7 mouse cellular contexts compared by ENCODE assay signal in the genomic region with DNA sequence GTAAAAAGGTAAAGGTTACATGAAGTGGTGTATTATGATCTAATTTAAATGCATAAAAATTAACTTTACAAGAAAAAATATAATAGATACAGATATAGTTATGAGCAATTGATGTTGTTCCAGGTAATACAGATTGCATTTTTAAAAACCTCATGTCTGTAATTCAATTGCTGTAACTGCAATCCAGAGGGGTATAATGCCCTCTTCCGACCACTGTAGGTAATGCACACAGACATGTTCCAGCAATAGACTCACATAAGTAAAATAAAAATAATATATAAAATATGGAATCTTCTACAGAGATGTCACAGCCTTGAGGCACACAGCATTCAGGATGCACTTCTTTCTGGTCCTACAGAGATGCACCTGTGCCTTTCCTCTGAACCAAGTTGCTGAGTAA.
DNase-seq lines count a peak whose midpoint lies in the region; TF ChIP-seq lines count a peak whose summit lies in the region.
"Not testable (repeated sequence)": the region's sequence is repeated elsewhere in the genome, so short reads cannot be mapped to it uniquely, and the experiment has no call there.

No protein-coding gene starts in this region.

- dilution Hi-C loops in CH12.LX (cut with MboI; ENCODE audit: extremely low pct_ligation_motif_present, extremely low pct_unique_long_range_greater_than_20kb, low sequenced_read_pairs) = not testable (repeated sequence)

- H3K27me3 ChIP-seq in CH12.LX (replicated peaks) = not testable (repeated sequence)

- TF ChIP-seq CTCF in CH12.LX (conservative IDR thresholded peaks at IDR 0.05 in 1 of 2, IDR thresholded peaks at IDR 0.05 in 1 of 2; ENCODE audit: low read depth in 2 of 2, low read length in 2 of 2) = peak in 1 of 2 experiments; percentile 22; a peak in 2 of 4 replicates

- H3K36me3 ChIP-seq in CH12.LX (replicated peaks in 1 of 2; ENCODE audit: control insufficient read depth in 1 of 2, insufficient read depth in 1 of 2, low read length in 1 of 2) = not testable (repeated sequence)

- H3K4me1 ChIP-seq in CH12.LX (ENCODE audit: control insufficient read depth in 1 of 2, insufficient read depth in 2 of 2) = not testable (repeated sequence)

- not testable (repeated sequence) for H3K27ac ChIP-seq in CH12.LX (ENCODE audit: insufficient read depth, low read depth)

- H3K9ac ChIP-seq in CH12.LX (ENCODE audit: insufficient read depth, low read depth) = not testable (repeated sequence)

- intact Hi-C loops in heart, postnatal 36 days (cut with DNase I) = not testable (repeated sequence)

- in situ Hi-C loops in CH12.LX (cut with MboI; ENCODE audit: low pct_ligation_motif_present, low pct_unique_long_range_greater_than_20kb, low sequenced_read_pairs) = not testable (repeated sequence)

- not testable (repeated sequence) for H3K4me3 ChIP-seq in CH12.LX (replicated peaks in 1 of 3; ENCODE audit: low read depth in 2 of 3, low read length in 2 of 3, poor library complexity in 1 of 3)

- not testable (repeated sequence) for TF ChIP-seq POLR2A in CH12.LX (IDR thresholded peaks at IDR 0.05; ENCODE audit: low read depth, low read length)

- peak; percentile 20 for TF ChIP-seq RAD21 in CH12.LX (IDR thresholded peaks at IDR 0.05; ENCODE audit: low read depth, low read length)

- DNase-seq in CH12.LX (ENCODE audit: extremely low read depth) = not testable (repeated sequence)
- peak; percentile 5 for DNase-seq in adrenal gland, adult 8-10 months
- DNase-seq in frontal cortex, postnatal 36 days (ENCODE audit: low spot score in 2 of 2) = peak; percentile 1
- DNase-seq in heart, postnatal 36 days = peak; percentile 1 to 27
- DNase-seq in kidney, postnatal 4 days = peak; percentile 41 to 46
- DNase-seq in lung, postnatal 36 days = peak; percentile 58
- DNase-seq in testis, postnatal 10 days (ENCODE audit: low spot score) = peak; percentile 66

- H3K9me3 ChIP-seq in CH12.LX (replicated peaks; ENCODE audit: low read length) = not testable (repeated sequence)

- H3K4me2 ChIP-seq in CH12.LX (ENCODE audit: insufficient read depth, low read depth, poor library complexity, severe bottlenecking) = not testable (repeated sequence)

- not testable (repeated sequence) for H3K79me2 ChIP-seq in CH12.LX (replicated peaks; ENCODE audit: control insufficient read depth, extremely low read depth, insufficient read depth, poor library complexity, severe bottlenecking)

- not testable (repeated sequence) for TF ChIP-seq EP300 in CH12.LX (IDR thresholded peaks at IDR 0.05; ENCODE audit: low read length)
